Mouse (Mus musculus): ENCODE measurements around the gene Hcar1.

Hcar1 gene

GRCm38 (mm10) chr5:123879928-123880327, at the start of gene Hcar1:
Gene Hcar1 (minus strand): TSS chr5:123880020.
- DNase-seq: peak; percentile 25 to 62

GRCm38 (mm10) chr5:123927118-123927517, 47.3 kb upstream of the Hcar1 start, which contains the start of gene Gm43518:
Gene Gm43518 (plus strand): TSS chr5:123927418.
- DNase-seq: no peak

- DNase-seq: no peak
Observed at GRCm38 (mm10) chr5:123922112-123922511, 42.3 kb upstream of the Hcar1 start.

GRCm38 (mm10) chr5:123914852-123915251, 35.0 kb upstream of the Hcar1 start:
- no peak for DNase-seq

- DNase-seq: no peak
Observed at GRCm38 (mm10) chr5:123907631-123907977, 27.8 kb upstream of the Hcar1 start.

GRCm38 (mm10) chr5:123906976-123907630, 27.3 kb upstream of the Hcar1 start, which contains the start of gene Denr:
Gene Denr (plus strand): TSS chr5:123907175.
- DNase-seq: peak; percentile 99

- no peak for DNase-seq
Observed at GRCm38 (mm10) chr5:123906146-123906975, 26.5 kb upstream of the Hcar1 start.

GRCm38 (mm10) chr5:123904059-123904672, 24.3 kb upstream of the Hcar1 start:
- DNase-seq: no peak

- no peak for DNase-seq
Observed at GRCm38 (mm10) chr5:123897352-123897751, 17.5 kb upstream of the Hcar1 start.

- no peak for DNase-seq
Observed at GRCm38 (mm10) chr5:123896395-123896794, 16.6 kb upstream of the Hcar1 start.

GRCm38 (mm10) chr5:123893520-123893919, 13.7 kb upstream of the Hcar1 start:
- DNase-seq: no peak

- peak in 1 of 2 experiments; percentile 24 for DNase-seq
Observed at GRCm38 (mm10) chr5:123891669-123892068, 11.8 kb upstream of the Hcar1 start.

- DNase-seq: no peak
Observed at GRCm38 (mm10) chr5:123890987-123891386, 11.2 kb upstream of the Hcar1 start.

- DNase-seq: no peak
Observed at GRCm38 (mm10) chr5:123890312-123890711, 10.5 kb upstream of the Hcar1 start.

- DNase-seq: no peak
Observed at GRCm38 (mm10) chr5:123886365-123886764, 6.5 kb upstream of the Hcar1 start.

- no peak for DNase-seq
Observed at GRCm38 (mm10) chr5:123884332-123884731, 4.5 kb upstream of the Hcar1 start.

GRCm38 (mm10) chr5:123883891-123884290, 4.1 kb upstream of the Hcar1 start:
- DNase-seq: no peak

- DNase-seq: no peak
Observed at GRCm38 (mm10) chr5:123880778-123881177, 958 bp upstream of the Hcar1 start.

- DNase-seq: peak in 1 of 2 experiments; percentile 10
Observed at GRCm38 (mm10) chr5:123878056-123878455, 1.8 kb downstream of the Hcar1 start.

GRCm38 (mm10) chr5:123874177-123874576, 5.6 kb downstream of the Hcar1 start:
- DNase-seq: no peak

GRCm38 (mm10) chr5:123869615-123870014, 10.2 kb downstream of the Hcar1 start:
- DNase-seq: no peak

- no peak for DNase-seq
Observed at GRCm38 (mm10) chr5:123866457-123866856, 13.4 kb downstream of the Hcar1 start.

- no peak for DNase-seq
Observed at GRCm38 (mm10) chr5:123865365-123865764, 14.5 kb downstream of the Hcar1 start, which contains the start of gene Hcar2. Gene Hcar2 (minus strand): TSS chr5:123865499.

- no peak for DNase-seq
Observed at GRCm38 (mm10) chr5:123863934-123864333, 15.9 kb downstream of the Hcar1 start.

Measured in kidney, postnatal 25 days (tissue).